Mouse (Mus musculus) midbrain, embryonic 11.5 days (tissue): Measurements from ENCODE around the gene Irx3. TPM values are rescaled to one million over a fixed set of nuclear protein-coding genes. Genes with fewer than 3 reads are reported as not detected.

Source experiments
- ATAC-seq: fragments of 200-750 bp; cut with Nextera tagmentation; 2 replicates; pipeline ENCODE4 v1.8.0; 2017; ENCODE audit warnings: moderate TSS enrichment, moderate library complexity; ENCODE audit not compliant: low FRiP score
- DNase-seq: peaks from one replicate; pipeline ENCODE4 v3.0.0; 2015; ENCODE audit warnings: low spot score; ENCODE audit errors: missing footprints
- H3K27ac ChIP-seq: fragments of 300-500 bp; sonication (generic); 2 replicates; pipeline ENCODE4 v1.5.1; 2014; ENCODE audit warnings: low read depth, low read length
- H3K27me3 ChIP-seq: fragments of 300-500 bp; sonication (generic); 2 replicates; pipeline ENCODE4 v1.6.1; 2014; ENCODE audit warnings: mild to moderate bottlenecking, low read length, moderate library complexity, mixed read lengths; ENCODE audit not compliant: control insufficient read depth, insufficient read depth
- H3K36me3 ChIP-seq: fragments of 300-500 bp; sonication (generic); 2 replicates; pipeline ENCODE4 v1.6.1; 2014; ENCODE audit warnings: mild to moderate bottlenecking, low read length, moderate library complexity, mixed read lengths; ENCODE audit not compliant: control insufficient read depth, insufficient read depth
- H3K4me1 ChIP-seq: fragments of 300-500 bp; sonication (generic); 2 replicates; pipeline ENCODE4 v1.6.1; 2014; ENCODE audit warnings: low read length; ENCODE audit not compliant: control insufficient read depth, insufficient read depth
- H3K4me2 ChIP-seq: fragments of 300-500 bp; sonication (generic); 2 replicates; pipeline ENCODE4 v1.6.1; 2014; ENCODE audit warnings: mild to moderate bottlenecking, moderate library complexity
- H3K4me3 ChIP-seq: fragments of 300-500 bp; sonication (generic); 2 replicates; pipeline ENCODE4 v1.5.1; 2014; ENCODE audit warnings: low read depth, low read length
- H3K9ac ChIP-seq: fragments of 300-500 bp; sonication (generic); 2 replicates; pipeline ENCODE4 v1.6.1; 2014; ENCODE audit warnings: low read length
- H3K9me3 ChIP-seq: fragments of 300-500 bp; sonication (generic); 2 replicates; pipeline ENCODE4 v1.6.1; 2016; ENCODE audit warnings: low read length; ENCODE audit not compliant: control insufficient read depth
- WGBS: fragments of 180-500 bp; shearing (Covaris S2); extraction: QIAGEN DNeasy Blood & Tissue Kit; methylation state at CpG from one replicate; pipeline ENCODE4 v1.1.7; 2014; 5-methylcytosine and 5-hydroxymethylcytosine counted together
- polyA plus RNA-seq: library from polyadenylated mRNA; unstranded; fragments of >200 nt; fragmentation: Nextera tagmentation; extraction: Ambion mirVana; gene quantifications from 2 replicates; pipeline ENCODE4 v1.2.1, GENCODE M21; 2014

Irx3 gene
- polyA plus RNA-seq, 1 experiment from 2014 or later, result 45.1 TPM

DNA sequence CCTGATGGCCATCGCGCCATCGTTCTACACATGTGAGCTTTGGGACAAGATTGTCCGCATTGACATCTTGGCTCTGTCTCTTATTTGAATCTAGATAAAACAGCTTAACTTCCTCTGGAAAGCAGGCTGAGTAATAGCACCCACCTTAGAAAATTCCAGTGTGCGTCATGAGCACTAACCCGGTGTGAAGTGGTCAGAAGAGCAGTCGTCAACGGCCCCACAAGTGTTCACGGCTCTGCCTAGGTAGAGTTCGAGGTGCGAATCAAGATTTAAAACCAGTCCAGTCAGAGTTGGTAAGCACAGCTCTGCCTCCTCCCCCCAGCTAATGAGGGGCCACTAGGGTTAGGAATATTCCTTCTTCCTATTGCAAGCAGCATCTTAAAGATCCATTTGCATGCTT lies 21.5 kb upstream of the Irx3 start:
- 88% methylated on average over 11 of the region's 11 CpGs for WGBS

GRCm38 (mm10) chr8:91822746-91823145 lies 20.9 kb upstream of the Irx3 start:
- Histone ChIP-seq H3K36me3 (no peaks in the 10 kb centered on the region), H3K27me3 (no peaks in the 10 kb centered on the region), H3K4me3 (no peak overlapping the region), H3K4me2 (no peak overlapping the region), H3K4me1 (peaks cover 5% of the 10 kb centered on the region; the same call in 1 of the 2 replicates), H3K9me3 (no peaks in the 10 kb centered on the region), H3K27ac (no peak overlapping the region), H3K9ac (no peak overlapping the region)
- WGBS, result 75% methylated on average over 4 of the region's 4 CpGs
- no peak for ATAC-seq
- no peak for DNase-seq

More for the DNA sequence above, 21.5 kb upstream of the Irx3 start:
- H3K4me2 ChIP-seq, result no peak overlapping the region
- H3K27ac ChIP-seq, result no peak overlapping the region
- H3K4me3 ChIP-seq, result no peak overlapping the region
- H3K27me3 ChIP-seq, result no peaks in the 10 kb centered on the region
- ATAC-seq (no peak), DNase-seq (no peak)
- H3K9me3 ChIP-seq, result no peaks in the 10 kb centered on the region
- H3K9ac ChIP-seq, result no peak overlapping the region
- H3K36me3 ChIP-seq, result no peaks in the 10 kb centered on the region
- peaks cover 5% of the 10 kb centered on the region; the same call in 1 of the 2 replicates for H3K4me1 ChIP-seq

DNA sequence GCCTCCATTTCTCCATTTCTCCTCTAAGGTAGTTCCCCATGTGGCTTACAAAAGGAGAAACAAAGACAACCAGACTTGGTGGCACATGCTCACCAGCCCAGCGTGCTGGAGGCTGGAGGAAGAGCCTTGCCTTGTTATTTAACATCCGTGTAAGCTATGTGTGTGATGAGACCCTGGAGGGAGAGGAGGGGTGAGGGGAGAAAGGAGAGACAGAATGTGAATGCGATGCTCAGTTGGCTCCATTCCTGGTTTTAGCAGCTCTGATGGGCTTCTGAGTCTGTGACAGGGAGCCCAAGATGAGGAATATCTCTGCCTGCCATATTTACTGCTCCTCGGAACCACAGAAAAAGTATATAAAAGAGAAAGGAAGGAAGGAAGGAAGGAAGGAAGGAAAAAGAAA lies 20.1 kb upstream of the Irx3 start:
- DNase-seq, result no peak
- Histone ChIP-seq H3K9ac (no peak overlapping the region), H3K27ac (no peak overlapping the region), H3K4me2 (no peak overlapping the region), H3K9me3 (no peaks in the 10 kb centered on the region), H3K36me3 (no peaks in the 10 kb centered on the region), H3K4me3 (no peak overlapping the region), H3K27me3 (no peaks in the 10 kb centered on the region), H3K4me1 (peaks cover 5% of the 10 kb centered on the region; the same call in 1 of the 2 replicates)
- 43% methylated on average over 4 of the region's 4 CpGs for WGBS
- no peak for ATAC-seq

DNA sequence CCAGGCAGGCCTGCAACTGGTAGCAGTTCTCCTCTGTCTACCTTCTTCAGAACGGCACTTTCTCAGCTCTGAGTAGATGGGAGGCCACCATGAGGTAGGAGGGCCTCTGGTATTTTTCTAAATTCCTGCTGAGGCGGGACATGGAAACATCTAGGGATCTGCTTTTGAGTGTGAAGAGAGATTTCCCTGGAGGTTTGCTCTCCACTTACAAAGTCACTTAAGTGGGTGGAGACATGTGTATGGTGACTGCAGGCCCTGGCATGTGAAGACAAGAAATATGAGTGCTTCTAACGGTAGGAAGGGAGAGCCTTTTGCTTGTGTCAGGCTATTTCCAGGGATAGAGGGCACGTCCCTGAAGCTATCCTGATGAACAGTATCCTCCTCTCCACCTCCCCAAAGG lies 17.9 kb upstream of the Irx3 start:
- no peak for ATAC-seq
- DNase-seq, result no peak
- Histone ChIP-seq H3K27ac (no peak overlapping the region), H3K9ac (no peak overlapping the region), H3K9me3 (no peaks in the 10 kb centered on the region), H3K4me1 (peaks cover 5% of the 10 kb centered on the region; the same call in 1 of the 2 replicates), H3K36me3 (no peaks in the 10 kb centered on the region), H3K27me3 (no peaks in the 10 kb centered on the region), H3K4me3 (no peak overlapping the region), H3K4me2 (no peak overlapping the region)
- WGBS, result 84% methylated on average over 4 of the region's 4 CpGs

- Histone ChIP-seq H3K27ac (no peak overlapping the region), H3K4me1 (peaks cover 5% of the 10 kb centered on the region; the same call in 1 of the 2 replicates), H3K27me3 (no peaks in the 10 kb centered on the region), H3K9ac (no peak overlapping the region), H3K4me2 (no peak overlapping the region), H3K4me3 (no peak overlapping the region), H3K36me3 (no peaks in the 10 kb centered on the region), H3K9me3 (no peaks in the 10 kb centered on the region)
- no peak for ATAC-seq
- DNase-seq, result no peak
- WGBS, result 25% methylated on average over 3 of the region's 3 CpGs
Measured at GRCm38 (mm10) chr8:91818784-91819183, 16.9 kb upstream of the Irx3 start.

GRCm38 (mm10) chr8:91814106-91814505 lies 12.2 kb upstream of the Irx3 start:
- Histone ChIP-seq H3K36me3 (no peaks in the 10 kb centered on the region), H3K27ac (no peak overlapping the region), H3K4me1 (peaks cover 6% of the 10 kb centered on the region; the same call in 1 of the 2 replicates), H3K4me2 (no peak overlapping the region), H3K4me3 (no peak overlapping the region), H3K27me3 (no peaks in the 10 kb centered on the region), H3K9me3 (no peaks in the 10 kb centered on the region), H3K9ac (no peak overlapping the region)
- DNase-seq (no peak), ATAC-seq (no peak)
- WGBS, result 93% methylated on average over 4 of the region's 4 CpGs

DNA sequence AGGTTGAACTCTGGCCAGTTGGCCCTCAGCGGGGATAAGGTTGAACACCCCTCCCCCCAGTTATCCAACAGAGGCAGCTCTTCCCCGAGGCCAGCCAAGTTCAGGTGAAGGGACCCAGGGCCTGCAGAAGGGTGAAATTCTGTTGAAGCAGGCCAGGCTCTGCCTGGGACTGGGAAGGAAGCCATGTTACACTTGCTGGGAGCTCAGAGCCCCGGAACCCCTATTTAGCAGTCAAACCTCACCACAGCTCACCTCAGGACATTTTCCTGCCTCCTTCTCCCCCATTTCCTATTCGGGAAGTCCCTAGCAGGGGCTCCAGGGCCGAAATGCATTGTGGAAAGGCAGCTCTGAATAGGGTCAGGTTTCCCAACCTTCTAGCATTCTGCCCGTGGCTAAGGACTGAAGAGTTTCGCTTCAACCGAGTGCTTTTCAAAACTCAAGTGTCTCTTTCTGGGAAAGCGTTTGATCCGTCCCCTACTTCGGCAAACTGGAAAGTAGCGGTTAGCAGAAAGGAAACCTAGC lies 4.9 kb upstream of the Irx3 start:
- ATAC-seq, result no peak
- peak overlapping the region; percentile 57 for H3K27ac ChIP-seq
- DNase-seq, result peak; percentile 96
- 3% methylated on average over 12 of the region's 12 CpGs for WGBS
- H3K4me2 ChIP-seq, result peak overlapping the region; percentile 71
- peak overlapping the region; percentile 99 for H3K4me3 ChIP-seq
- H3K9ac ChIP-seq, result peak overlapping the region; percentile 90
- H3K4me1 ChIP-seq, result peaks cover 46% of the 10 kb centered on the region
- peaks cover 10% of the 10 kb centered on the region for H3K27me3 ChIP-seq
- no peaks in the 10 kb centered on the region for H3K36me3 ChIP-seq
- H3K9me3 ChIP-seq, result no peaks in the 10 kb centered on the region

GRCm38 (mm10) chr8:91806084-91806719 lies 4.3 kb upstream of the Irx3 start:
- Histone ChIP-seq H3K27ac (peak overlapping the region; percentile 57), H3K4me2 (peak overlapping the region; percentile 71), H3K4me3 (peak overlapping the region; percentile 99), H3K4me1 (peaks cover 46% of the 10 kb centered on the region), H3K9me3 (no peaks in the 10 kb centered on the region), H3K9ac (peak overlapping the region; percentile 90), H3K27me3 (peaks cover 10% of the 10 kb centered on the region), H3K36me3 (no peaks in the 10 kb centered on the region)
- WGBS, result 2% methylated on average over 33 of the region's 33 CpGs
- DNase-seq (peak; percentile 97), ATAC-seq (peak; percentile 11)

- H3K4me1 ChIP-seq, result peaks cover 46% of the 10 kb centered on the region
- peak; percentile 96 for DNase-seq
- H3K27ac ChIP-seq, result peak overlapping the region; percentile 57
- peaks cover 10% of the 10 kb centered on the region for H3K27me3 ChIP-seq
- no peaks in the 10 kb centered on the region for H3K36me3 ChIP-seq
- peak overlapping the region; percentile 90 for H3K9ac ChIP-seq
- H3K4me3 ChIP-seq, result peak overlapping the region; percentile 99
- ATAC-seq, result no peak
- H3K9me3 ChIP-seq, result no peaks in the 10 kb centered on the region
- H3K4me2 ChIP-seq, result peak overlapping the region; percentile 71
- WGBS, result under 1% methylated on average over 32 of the region's 32 CpGs
Measured at GRCm38 (mm10) chr8:91805254-91805671, 3.4 kb upstream of the Irx3 start.
